Mouse (Mus musculus): ENCODE measurements at regions not wholly inside any gene's neighbourhood (a gene's known extent, or its start where the extent isn't known, plus 50 kb on each side); places are given as distances from the start of the nearest gene placed in this dataset.
A peak's percentile ranks its signal among the peaks of the same experiment; 100 is the strongest.
"Not testable (repeated sequence)": the region's sequence is repeated elsewhere in the genome, so short reads cannot be mapped to it uniquely, and the experiment has no call there.

GRCm38 (mm10) chr16:89718921-89719320 is 147.9 kb upstream of the Krtap11-1 start:
- no peak for DNase-seq (ENCODE audit: low spot score)

- not testable (repeated sequence) for DNase-seq (ENCODE audit: low spot score)
These were observed 144.7 kb upstream of the Krtap11-1 start for GRCm38 (mm10) chr16:89715716-89716115.

- DNase-seq (ENCODE audit: low spot score): no peak
These were observed 133.3 kb upstream of the Krtap11-1 start for GRCm38 (mm10) chr16:89704316-89704715.

- no peak for DNase-seq (ENCODE audit: low spot score)
These were observed 132.2 kb upstream of the Krtap11-1 start for GRCm38 (mm10) chr16:89703158-89703557.

- no peak for DNase-seq (ENCODE audit: low spot score)
These were observed 131.4 kb upstream of the Krtap11-1 start for GRCm38 (mm10) chr16:89702406-89702805.

- DNase-seq (ENCODE audit: low spot score): no peak
These were observed 130.8 kb upstream of the Krtap11-1 start for GRCm38 (mm10) chr16:89701741-89702140.

GRCm38 (mm10) chr16:89699710-89700109 is 128.7 kb upstream of the Krtap11-1 start:
- DNase-seq (ENCODE audit: low spot score): no peak

GRCm38 (mm10) chr16:89695833-89696232 is 124.8 kb upstream of the Krtap11-1 start:
- DNase-seq (ENCODE audit: low spot score): peak; percentile 16

- DNase-seq (ENCODE audit: low spot score): no peak
These were observed 124.4 kb upstream of the Krtap11-1 start for GRCm38 (mm10) chr16:89695406-89695805.

- DNase-seq (ENCODE audit: low spot score): no peak
These were observed 122.3 kb upstream of the Krtap11-1 start for GRCm38 (mm10) chr16:89693321-89693720.

- no peak for DNase-seq (ENCODE audit: low spot score)
These were observed 108.5 kb upstream of the Krtap11-1 start for GRCm38 (mm10) chr16:89679438-89679837.

GRCm38 (mm10) chr16:89678446-89679015 is 107.5 kb upstream of the Krtap11-1 start:
- no peak for DNase-seq (ENCODE audit: low spot score)

GRCm38 (mm10) chr16:89675009-89675785 is 104.2 kb upstream of the Krtap11-1 start:
- no peak for DNase-seq (ENCODE audit: low spot score)

GRCm38 (mm10) chr16:89674159-89674902 is 103.3 kb upstream of the Krtap11-1 start:
- DNase-seq (ENCODE audit: low spot score): no peak

- DNase-seq (ENCODE audit: low spot score): no peak
These were observed 100.3 kb upstream of the Krtap11-1 start for GRCm38 (mm10) chr16:89671188-89671726.

- no peak for DNase-seq (ENCODE audit: low spot score)
These were observed 89.1 kb upstream of the Krtap11-1 start for GRCm38 (mm10) chr16:89660071-89660470.

- DNase-seq (ENCODE audit: low spot score): no peak
These were observed 85.1 kb upstream of the Krtap11-1 start for GRCm38 (mm10) chr16:89656036-89656435.

- no peak for DNase-seq (ENCODE audit: low spot score)
These were observed 77.7 kb upstream of the Krtap11-1 start for GRCm38 (mm10) chr16:89648651-89649050.

GRCm38 (mm10) chr16:89633917-89634601 is 63.1 kb upstream of the Krtap11-1 start:
- DNase-seq (ENCODE audit: low spot score): no peak

- no peak for DNase-seq (ENCODE audit: low spot score)
These were observed 61.2 kb upstream of the Krtap11-1 start for GRCm38 (mm10) chr16:89632114-89632622.

GRCm38 (mm10) chr16:89631396-89632113 is 60.6 kb upstream of the Krtap11-1 start:
- DNase-seq (ENCODE audit: low spot score): no peak
